Mouse (Mus musculus) thymus, adult 2 months (tissue): ENCODE results near the gene Zfand2b.

Experiments
- CTCF ChIP-seq: fragments of 200-500 bp; IDR thresholded peaks from 2 replicates; pipeline ENCODE4 v1.5.1; 2012; ENCODE audit warnings: mild to moderate bottlenecking, control low read depth, low read length, moderate library complexity, borderline replicate concordance; ENCODE audit not compliant: control insufficient read depth, poor library complexity, insufficient read depth; ENCODE audit errors: extremely low read depth
- POLR2A ChIP-seq: fragments of 200-500 bp; IDR thresholded peaks from 2 replicates; pipeline ENCODE4 v1.6.1; 2012; ENCODE audit warnings: mild to moderate bottlenecking, low read length, control low read depth, moderate library complexity; ENCODE audit not compliant: control insufficient read depth, poor library complexity, insufficient read depth; ENCODE audit errors: extremely low read depth

DNA sequence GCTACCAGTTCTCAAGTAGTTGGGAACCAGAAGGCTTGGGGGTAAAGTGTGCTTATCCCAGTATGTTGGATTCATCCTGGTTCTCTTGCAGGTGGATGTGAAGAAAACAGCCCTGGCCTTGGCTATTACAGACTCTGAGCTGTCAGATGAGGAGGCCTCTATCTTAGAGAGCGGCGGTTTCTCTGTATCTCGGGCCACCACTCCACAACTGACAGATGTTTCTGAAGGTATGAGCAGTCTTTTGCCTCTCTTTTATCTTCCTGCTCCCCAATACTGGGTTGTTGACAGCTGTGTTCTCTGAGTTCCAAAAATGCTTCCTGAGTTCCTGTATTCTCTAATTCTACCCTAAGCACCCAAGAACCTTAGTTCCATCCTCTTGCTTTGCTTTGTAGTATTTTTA lies 22.9 kb upstream of the Zfand2b start:
- no peak for TF ChIP-seq POLR2A
- no peak for TF ChIP-seq CTCF
